Mouse (Mus musculus) small intestine, adult 2 months (tissue): ENCODE data around the gene Arih2.

Experiments used
- CTCF ChIP-seq: fragments of 200-500 bp; IDR thresholded peaks from 2 replicates; pipeline ENCODE4 v1.5.1; 2012; ENCODE audit warnings: low read depth, mild to moderate bottlenecking, control low read depth, inconsistent platforms, low read length, moderate library complexity, mixed read lengths; ENCODE audit not compliant: insufficient replicate concordance, insufficient read length; ENCODE audit errors: extremely low read depth
- POLR2A ChIP-seq: fragments of 200-500 bp; IDR thresholded peaks from 2 replicates; pipeline ENCODE4 v1.6.1; 2012; ENCODE audit warnings: low read depth, mild to moderate bottlenecking, control low read depth, inconsistent platforms, low read length, moderate library complexity

DNA sequence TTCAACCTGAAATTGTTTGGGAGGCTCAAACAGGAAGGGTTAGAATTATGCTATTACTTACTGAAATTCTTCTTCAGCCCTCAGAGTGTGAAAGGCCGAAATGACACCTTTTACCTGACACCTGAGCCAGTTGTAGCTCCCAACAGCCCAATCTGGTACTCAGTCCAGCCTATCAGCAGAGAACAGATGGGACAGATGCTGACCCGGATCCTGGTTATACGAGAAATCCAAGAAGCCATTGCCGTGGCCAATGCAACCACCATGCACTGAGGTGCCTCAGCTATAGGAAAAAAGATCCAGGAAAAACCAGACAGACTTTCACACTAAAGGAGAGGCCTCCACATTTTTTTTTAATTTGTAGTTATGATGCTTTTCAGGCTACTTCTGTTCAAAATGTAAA, 90.0 kb downstream of the Arih2 start:
- TF ChIP-seq CTCF (no peak), POLR2A (no peak)
